Mouse (Mus musculus) liver, adult 2 months (tissue): ENCODE results near the gene Ccnk.

Experiments used
- CTCF ChIP-seq: fragments of 200-500 bp; IDR thresholded peaks from 2 replicates; pipeline ENCODE4 v1.5.1; 2011; ENCODE audit warnings: low read depth, low read length, control low read depth
- POLR2A ChIP-seq: fragments of 200-500 bp; IDR thresholded peaks from 2 replicates; pipeline ENCODE4 v1.6.1; 2011; ENCODE audit warnings: low read length, control low read depth; ENCODE audit not compliant: insufficient read depth; ENCODE audit errors: extremely low read depth

- peak; percentile 49 for TF ChIP-seq CTCF
- no peak for TF ChIP-seq POLR2A
Measured at GRCm38 (mm10) chr12:108162036-108162435, 17.3 kb upstream of the Ccnk start.
